Mouse (Mus musculus): ENCODE measurements around the gene Abcg5. TPM values are rescaled to one million over a fixed set of nuclear protein-coding genes. Genes with fewer than 3 reads are reported as not detected.
A peak's percentile ranks its signal among the peaks of the same experiment; 100 is the strongest.

Abcg5 gene
- polyA plus RNA-seq, 1 experiment = 0.10 TPM

DNA sequence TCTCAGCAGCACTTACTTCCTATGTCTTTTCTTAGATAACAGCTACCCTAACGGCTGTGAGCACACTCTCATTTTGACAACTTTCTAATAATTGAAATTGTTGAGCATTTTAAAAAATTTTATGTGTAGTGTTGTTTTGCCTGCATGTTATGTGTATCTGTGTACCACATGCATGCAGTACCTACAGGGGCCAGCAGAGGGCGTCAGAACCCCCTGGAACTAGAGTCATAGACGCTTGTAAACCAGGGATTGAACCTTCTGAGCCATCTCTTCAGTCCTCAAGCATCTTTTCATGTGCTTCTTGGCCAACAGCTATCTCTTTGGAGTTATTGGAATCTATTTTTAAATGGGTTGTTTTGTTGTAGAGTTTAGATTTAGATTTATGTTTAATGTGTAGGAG is 40.9 kb downstream of the Abcg5 start:
- H3K27ac ChIP-seq (ENCODE audit: insufficient read depth, low read length) = no peak overlapping the region
- no peaks in the 10 kb centered on the region for H3K4me1 ChIP-seq (ENCODE audit: control insufficient read depth, insufficient read depth, low read length)
- DNase-seq = no peak
- WGBS = 48% methylated on average over 3 of the region's 3 CpGs
- H3K27me3 ChIP-seq (ENCODE audit: control insufficient read depth, insufficient read depth, low read length) = no peaks in the 10 kb centered on the region
- TF ChIP-seq POLR2A (IDR thresholded peaks at IDR 0.05; ENCODE audit: borderline replicate concordance, insufficient read depth, low read length) (no peak), CTCF (IDR thresholded peaks at IDR 0.05; ENCODE audit: borderline replicate concordance, insufficient read depth, low read depth, low read length) (0 out of 2 replicates have a peak, but pooled peaks have one; percentile 20)
- no peak overlapping the region for H3K4me3 ChIP-seq (replicated peaks; ENCODE audit: insufficient read depth, low read depth, low read length)

GRCm38 (mm10) chr17:84639796-84640378 is 42.9 kb downstream of the Abcg5 start:
- H3K27ac ChIP-seq (ENCODE audit: insufficient read depth, low read length) = no peak overlapping the region
- H3K27me3 ChIP-seq (ENCODE audit: control insufficient read depth, insufficient read depth, low read length) = no peaks in the 10 kb centered on the region
- H3K4me3 ChIP-seq (replicated peaks; ENCODE audit: insufficient read depth, low read depth, low read length) = no peak overlapping the region
- TF ChIP-seq CTCF (IDR thresholded peaks at IDR 0.05; ENCODE audit: borderline replicate concordance, insufficient read depth, low read depth, low read length) (no peak), POLR2A (IDR thresholded peaks at IDR 0.05; ENCODE audit: borderline replicate concordance, insufficient read depth, low read length) (no peak)
- DNase-seq = no peak
- no peaks in the 10 kb centered on the region for H3K4me1 ChIP-seq (ENCODE audit: control insufficient read depth, insufficient read depth, low read length)
- WGBS = 59% methylated on average over 10 of the region's 10 CpGs

GRCm38 (mm10) chr17:84637971-84638370 is 44.8 kb downstream of the Abcg5 start:
- Histone ChIP-seq H3K4me3 (replicated peaks; ENCODE audit: insufficient read depth, low read depth, low read length) (no peak overlapping the region), H3K4me1 (ENCODE audit: control insufficient read depth, insufficient read depth, low read length) (no peaks in the 10 kb centered on the region), H3K27ac (ENCODE audit: insufficient read depth, low read length) (no peak overlapping the region), H3K27me3 (ENCODE audit: control insufficient read depth, insufficient read depth, low read length) (no peaks in the 10 kb centered on the region)
- TF ChIP-seq CTCF (IDR thresholded peaks at IDR 0.05; ENCODE audit: borderline replicate concordance, insufficient read depth, low read depth, low read length) = no peak
- no peak for TF ChIP-seq POLR2A (IDR thresholded peaks at IDR 0.05; ENCODE audit: borderline replicate concordance, insufficient read depth, low read length)
- 94% methylated on average over 6 of the region's 6 CpGs for WGBS
- no peak for DNase-seq

GRCm38 (mm10) chr17:84636328-84636727 is 46.5 kb downstream of the Abcg5 start:
- Histone ChIP-seq H3K27me3 (ENCODE audit: control insufficient read depth, insufficient read depth, low read length) (no peaks in the 10 kb centered on the region), H3K4me1 (ENCODE audit: control insufficient read depth, insufficient read depth, low read length) (no peaks in the 10 kb centered on the region), H3K4me3 (replicated peaks; ENCODE audit: insufficient read depth, low read depth, low read length) (no peak overlapping the region), H3K27ac (ENCODE audit: insufficient read depth, low read length) (no peak overlapping the region)
- no peak for TF ChIP-seq POLR2A (IDR thresholded peaks at IDR 0.05; ENCODE audit: borderline replicate concordance, insufficient read depth, low read length)
- TF ChIP-seq CTCF (IDR thresholded peaks at IDR 0.05; ENCODE audit: borderline replicate concordance, insufficient read depth, low read depth, low read length) = no peak
- no peak for DNase-seq
- WGBS = 25% methylated on average over 8 of the region's 8 CpGs

- H3K4me1 ChIP-seq (ENCODE audit: control insufficient read depth, insufficient read depth, low read length) = no peaks in the 10 kb centered on the region
- no peaks in the 10 kb centered on the region for H3K27me3 ChIP-seq (ENCODE audit: control insufficient read depth, insufficient read depth, low read length)
- no peak overlapping the region for H3K27ac ChIP-seq (ENCODE audit: insufficient read depth, low read length)
- no peak for DNase-seq
- TF ChIP-seq POLR2A (IDR thresholded peaks at IDR 0.05; ENCODE audit: borderline replicate concordance, insufficient read depth, low read length) = no peak
- no peak for TF ChIP-seq CTCF (IDR thresholded peaks at IDR 0.05; ENCODE audit: borderline replicate concordance, insufficient read depth, low read depth, low read length)
- WGBS = 87% methylated on average over 13 of the region's 13 CpGs
- no peak overlapping the region for H3K4me3 ChIP-seq (replicated peaks; ENCODE audit: insufficient read depth, low read depth, low read length)
Measured at GRCm38 (mm10) chr17:84633443-84633842, 49.4 kb downstream of the Abcg5 start.

- H3K27me3 ChIP-seq (ENCODE audit: control insufficient read depth, insufficient read depth, low read length) = no peaks in the 10 kb centered on the region
- H3K27ac ChIP-seq (ENCODE audit: insufficient read depth, low read length) = no peak overlapping the region
- DNase-seq = no peak
- 94% methylated on average over 6 of the region's 6 CpGs for WGBS
- H3K4me3 ChIP-seq (replicated peaks; ENCODE audit: insufficient read depth, low read depth, low read length) = no peak overlapping the region
- peaks cover 4% of the 10 kb centered on the region for H3K4me1 ChIP-seq (ENCODE audit: control insufficient read depth, insufficient read depth, low read length)
- TF ChIP-seq POLR2A (IDR thresholded peaks at IDR 0.05; ENCODE audit: borderline replicate concordance, insufficient read depth, low read length) (no peak), CTCF (IDR thresholded peaks at IDR 0.05; ENCODE audit: borderline replicate concordance, insufficient read depth, low read depth, low read length) (no peak)
Measured at GRCm38 (mm10) chr17:84631836-84632235, 51.0 kb downstream of the Abcg5 start.

- TF ChIP-seq POLR2A (IDR thresholded peaks at IDR 0.05; ENCODE audit: borderline replicate concordance, insufficient read depth, low read length) (no peak), CTCF (IDR thresholded peaks at IDR 0.05; ENCODE audit: borderline replicate concordance, insufficient read depth, low read depth, low read length) (no peak)
- Histone ChIP-seq H3K4me3 (replicated peaks; ENCODE audit: insufficient read depth, low read depth, low read length) (no peak overlapping the region), H3K27ac (ENCODE audit: insufficient read depth, low read length) (no peak overlapping the region), H3K4me1 (ENCODE audit: control insufficient read depth, insufficient read depth, low read length) (peaks cover 4% of the 10 kb centered on the region), H3K27me3 (ENCODE audit: control insufficient read depth, insufficient read depth, low read length) (no peaks in the 10 kb centered on the region)
- WGBS = 83% methylated on average over 9 of the region's 9 CpGs
- no peak for DNase-seq
Measured at GRCm38 (mm10) chr17:84628611-84629010, 54.2 kb downstream of the Abcg5 start.

- H3K27ac ChIP-seq (ENCODE audit: insufficient read depth, low read length) = no peak overlapping the region
- peaks cover 4% of the 10 kb centered on the region for H3K4me1 ChIP-seq (ENCODE audit: control insufficient read depth, insufficient read depth, low read length)
- no peaks in the 10 kb centered on the region for H3K27me3 ChIP-seq (ENCODE audit: control insufficient read depth, insufficient read depth, low read length)
- no peak for DNase-seq
- TF ChIP-seq POLR2A (IDR thresholded peaks at IDR 0.05; ENCODE audit: borderline replicate concordance, insufficient read depth, low read length) (no peak), CTCF (IDR thresholded peaks at IDR 0.05; ENCODE audit: borderline replicate concordance, insufficient read depth, low read depth, low read length) (no peak)
- no peak overlapping the region for H3K4me3 ChIP-seq (replicated peaks; ENCODE audit: insufficient read depth, low read depth, low read length)
- WGBS = 88% methylated on average over 10 of the region's 10 CpGs
Measured at GRCm38 (mm10) chr17:84627721-84628120, 55.1 kb downstream of the Abcg5 start.

All from cerebellum, adult 2 months (tissue).